Mouse (Mus musculus) CD4-positive, CD25-positive, alpha-beta regulatory T cell, adult 2 months (primary cell): Measurements from ENCODE around the gene Bbs9.

Experiments
- DNase-seq: peaks from one replicate; pipeline ENCODE4 v3.0.0-alpha.2; 2012; ENCODE audit warnings: low read depth, low spot score

The Bbs9 gene

DNA sequence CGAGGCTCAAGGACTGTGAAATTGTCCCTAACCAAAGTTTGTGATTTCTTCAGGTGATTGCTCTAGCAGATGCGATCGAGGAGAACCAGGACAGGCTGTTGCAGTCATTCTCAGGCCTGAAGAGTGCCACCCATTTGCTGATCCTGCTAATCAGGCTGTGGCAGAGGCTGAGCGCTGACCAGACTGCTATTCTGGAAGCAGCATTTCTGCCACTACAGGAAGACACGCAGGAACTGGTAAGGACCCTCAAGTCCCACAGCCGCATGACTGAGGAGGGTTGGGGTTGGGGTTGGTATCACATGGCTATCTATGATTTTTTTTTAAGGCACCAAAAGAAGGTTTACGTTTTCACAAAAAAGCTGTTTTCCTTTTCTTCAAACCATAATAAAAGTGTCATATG, 318.2 kb downstream of the Bbs9 start:
- no peak for DNase-seq

DNA sequence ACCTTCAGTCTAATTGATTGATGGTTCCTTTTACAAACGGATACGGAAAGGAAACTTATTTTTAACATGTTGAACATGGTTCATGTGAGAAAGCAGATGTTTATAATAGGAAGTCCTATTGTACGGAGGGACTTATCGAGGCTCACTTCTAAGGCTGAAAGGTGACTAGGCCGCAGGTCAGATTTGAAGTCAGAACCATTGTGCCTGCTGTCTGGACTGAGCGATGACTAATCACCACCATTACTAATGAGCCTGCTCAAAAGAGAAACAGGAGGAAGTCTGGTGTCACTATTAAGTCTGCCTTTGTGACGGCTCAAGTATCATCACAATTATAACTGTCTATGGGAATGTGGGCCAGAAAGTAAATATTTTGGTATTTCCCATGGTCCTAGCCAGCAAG, 325.2 kb downstream of the Bbs9 start:
- DNase-seq: no peak

DNA sequence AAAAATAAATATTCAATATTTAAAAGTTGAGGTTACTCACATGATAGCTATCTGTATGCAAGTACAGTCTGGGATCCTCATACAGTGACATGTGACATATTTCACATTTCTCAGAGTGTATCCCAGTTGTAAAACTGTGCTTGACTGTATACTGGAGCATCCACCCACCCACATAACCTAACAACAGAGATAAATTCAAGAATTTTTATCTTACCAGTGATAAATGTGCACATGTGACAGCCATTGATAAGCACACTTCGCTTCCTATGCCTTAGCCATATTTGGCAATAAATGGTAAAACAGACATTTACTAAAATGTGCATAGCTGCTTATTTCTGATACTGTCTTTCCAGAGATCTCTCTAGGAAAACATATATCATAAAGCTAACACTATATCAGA, 330.5 kb downstream of the Bbs9 start:
- DNase-seq: no peak

DNA sequence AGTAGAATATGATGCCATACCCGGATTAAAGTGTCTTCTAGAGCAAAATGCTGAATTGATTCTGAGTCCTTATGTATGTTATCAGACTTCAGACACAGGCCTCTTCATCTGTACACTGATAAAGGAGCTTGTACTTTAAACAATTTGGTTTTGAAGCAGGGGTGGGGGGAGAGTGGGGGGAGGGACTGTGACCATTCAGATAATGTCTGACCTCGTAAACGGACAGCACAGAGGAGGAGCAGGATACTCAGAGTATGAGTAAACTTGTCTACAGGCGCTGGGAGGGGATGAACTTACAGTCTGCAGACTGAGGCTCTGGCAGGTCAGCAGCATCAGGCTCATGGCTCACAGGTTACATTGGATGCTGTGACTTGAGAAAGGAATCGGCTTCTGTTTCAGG, 331.0 kb downstream of the Bbs9 start:
- no peak for DNase-seq

DNA sequence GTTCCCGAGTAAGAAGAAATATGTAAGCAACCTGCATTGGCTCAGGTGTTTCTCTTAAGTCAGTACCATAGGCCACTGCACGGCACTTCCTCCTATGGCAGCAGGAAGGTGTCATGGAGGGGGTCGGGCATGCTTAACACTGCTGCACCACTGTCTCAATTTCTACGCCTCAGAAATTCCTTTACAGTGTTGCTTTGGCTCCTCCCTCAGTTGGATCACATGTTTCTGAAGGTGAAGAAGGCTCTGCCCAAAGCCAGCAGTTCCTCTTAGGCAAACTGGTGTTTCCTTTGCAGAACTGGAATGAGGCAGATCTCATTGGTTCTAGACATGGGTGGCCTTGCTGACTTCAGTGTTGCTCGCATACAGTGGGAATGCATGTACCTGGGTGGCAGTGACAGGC, 332.2 kb downstream of the Bbs9 start:
- DNase-seq: no peak

DNA sequence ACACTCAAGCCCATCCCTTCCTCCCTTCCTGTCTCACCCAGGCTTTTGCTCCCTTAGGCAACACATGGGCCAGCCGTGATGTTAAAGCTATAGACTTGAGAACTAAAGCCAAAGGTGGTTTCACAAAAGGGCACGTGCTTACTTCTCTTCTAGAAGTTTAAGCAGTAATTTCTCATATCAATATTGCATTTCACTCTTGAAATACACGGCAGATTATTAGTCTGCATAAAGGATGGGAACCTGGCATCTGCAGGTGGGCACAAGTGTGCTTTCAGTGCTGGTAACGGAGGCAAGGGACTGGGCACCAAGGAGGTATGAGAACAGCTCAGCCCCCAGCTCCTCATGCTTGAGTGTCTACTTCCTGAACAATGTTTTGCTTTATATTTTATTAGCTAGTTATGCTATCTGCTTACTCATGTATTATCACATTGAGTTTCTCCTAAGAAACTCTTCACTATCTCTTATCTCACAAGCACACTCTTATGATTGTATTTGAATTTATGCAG, 334.2 kb downstream of the Bbs9 start:
- no peak for DNase-seq

DNA sequence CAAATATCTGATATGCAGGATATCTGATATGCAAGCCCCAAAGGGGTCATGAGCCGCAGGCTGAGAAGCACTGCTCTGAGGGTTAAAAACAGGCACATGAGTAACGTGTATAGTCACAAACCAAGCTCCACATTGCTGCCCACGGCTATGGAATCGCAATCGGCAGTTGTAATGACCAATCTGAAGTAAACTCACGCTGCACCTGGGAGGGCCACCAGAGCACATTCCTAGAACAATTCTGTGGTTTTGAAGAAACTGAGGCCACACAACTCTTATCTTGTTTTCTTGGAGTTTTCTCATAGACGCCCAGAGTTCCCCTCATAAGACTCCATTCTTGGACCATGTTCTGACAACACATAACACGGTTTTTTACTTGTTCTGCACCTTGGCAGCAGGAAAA, 334.9 kb downstream of the Bbs9 start:
- no peak for DNase-seq

DNA sequence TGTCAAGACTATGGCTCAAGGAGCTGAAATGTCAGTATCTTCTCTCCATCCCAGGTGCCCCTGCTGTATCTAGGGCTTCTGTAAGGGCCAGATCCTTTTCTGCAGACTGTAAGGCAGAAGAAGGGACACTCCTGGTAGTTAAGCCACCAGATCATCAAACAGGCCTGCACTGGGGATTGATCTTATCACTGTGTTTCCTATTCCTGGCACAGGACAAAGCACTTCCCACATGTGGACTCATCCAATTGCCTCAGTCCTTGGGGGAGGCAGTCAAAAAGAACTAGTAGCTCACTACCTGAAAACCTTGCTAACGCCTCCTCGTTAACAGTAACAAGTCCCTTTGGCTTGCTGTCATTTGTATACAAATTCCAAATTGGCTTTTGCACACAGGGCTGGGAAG, 336.4 kb downstream of the Bbs9 start:
- no peak for DNase-seq

DNA sequence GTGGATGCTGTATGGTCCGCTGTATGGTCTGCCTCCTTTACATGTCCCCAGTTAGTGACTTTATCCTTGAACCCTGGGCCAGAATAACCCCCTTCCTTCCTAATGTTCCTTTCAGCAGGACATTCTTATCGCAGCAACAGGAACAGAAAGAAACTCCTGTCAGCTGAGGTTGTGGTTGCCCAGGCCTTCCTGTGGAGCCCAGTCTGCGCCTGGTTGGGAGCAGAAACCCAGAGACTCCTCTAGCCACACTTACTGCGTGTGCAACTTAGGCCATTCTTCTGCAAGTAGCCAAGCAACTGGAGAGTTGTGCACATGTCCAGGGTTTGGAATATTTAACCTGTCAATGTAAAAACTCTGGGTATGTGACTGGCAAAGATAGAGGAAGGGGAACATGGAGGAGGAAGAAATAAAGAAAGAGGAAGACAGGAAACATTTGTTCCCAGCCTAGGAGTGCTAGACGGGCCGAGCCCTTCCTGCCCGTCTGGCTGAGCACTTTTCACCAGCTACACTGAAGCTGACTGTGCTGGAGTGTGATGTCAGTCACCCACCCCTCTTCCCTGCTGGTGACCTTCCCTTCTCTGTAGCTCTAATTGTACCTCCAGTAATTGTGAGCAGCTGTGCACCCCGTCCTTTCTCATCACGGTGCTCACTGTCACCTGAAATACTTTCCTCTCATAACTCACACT, 339.0 kb downstream of the Bbs9 start:
- no peak for DNase-seq

DNA sequence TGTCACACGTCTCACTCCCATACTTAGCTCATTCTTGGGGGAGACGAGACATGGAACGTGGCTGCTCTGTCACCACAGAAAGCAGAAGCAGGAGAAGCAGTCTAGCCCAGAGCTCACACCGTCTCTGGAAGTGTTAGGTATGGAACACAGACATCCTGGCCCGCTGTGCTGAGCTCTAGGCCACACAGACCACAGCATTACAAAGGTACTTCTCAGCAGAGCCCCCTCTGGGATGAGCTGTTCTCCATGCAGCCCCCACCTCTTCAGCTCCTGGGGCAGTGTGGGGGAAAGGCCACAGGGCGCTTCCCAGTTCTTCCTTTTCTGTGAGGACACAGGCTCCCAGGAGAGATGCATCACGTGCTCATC, 339.6 kb downstream of the Bbs9 start:
- DNase-seq: no peak

DNA sequence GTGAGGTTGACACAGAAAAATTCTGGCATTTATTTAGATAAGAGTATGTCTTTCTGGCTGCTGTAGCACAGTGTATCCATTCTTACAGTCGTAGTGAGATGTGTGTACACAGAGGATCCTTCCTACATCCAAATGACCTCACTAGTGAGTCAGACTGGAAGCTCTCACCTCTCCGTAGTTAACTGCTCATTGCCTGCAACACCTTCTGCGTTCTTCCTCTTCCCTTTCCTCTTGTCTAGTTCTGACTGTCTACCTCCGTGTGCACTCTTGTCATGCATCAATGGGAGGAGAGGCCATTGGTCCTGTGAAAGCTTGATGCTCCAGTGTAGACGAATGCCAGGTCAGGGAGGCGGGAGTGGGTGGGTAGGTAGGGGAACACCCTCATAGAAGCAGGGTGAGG, 344.0 kb downstream of the Bbs9 start:
- no peak for DNase-seq

DNA sequence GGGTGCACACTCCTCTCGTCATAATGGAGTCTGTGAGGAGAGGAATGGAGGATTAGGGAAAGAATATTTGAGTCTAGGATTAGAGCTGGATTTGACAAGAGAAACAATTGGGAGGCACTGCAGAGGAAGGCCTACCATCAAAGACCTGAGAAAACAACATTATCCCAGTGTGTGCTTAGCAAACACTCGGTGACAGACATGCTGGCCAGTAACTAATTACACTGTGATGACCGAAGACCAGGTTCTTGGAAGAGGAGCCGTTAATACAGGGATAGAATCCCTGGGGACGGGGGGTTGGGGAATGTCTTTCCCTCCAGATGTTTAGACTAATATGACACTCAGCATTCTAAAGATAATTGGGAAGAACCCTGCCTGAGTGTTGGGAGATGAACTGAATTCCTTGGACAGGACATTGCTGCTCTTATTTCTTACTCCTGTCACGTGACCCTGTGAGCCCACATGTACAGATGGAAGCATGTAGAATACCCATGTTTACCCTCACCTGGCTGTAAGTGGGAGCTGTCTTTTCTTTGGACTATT, 345.2 kb downstream of the Bbs9 start:
- DNase-seq: no peak

DNA sequence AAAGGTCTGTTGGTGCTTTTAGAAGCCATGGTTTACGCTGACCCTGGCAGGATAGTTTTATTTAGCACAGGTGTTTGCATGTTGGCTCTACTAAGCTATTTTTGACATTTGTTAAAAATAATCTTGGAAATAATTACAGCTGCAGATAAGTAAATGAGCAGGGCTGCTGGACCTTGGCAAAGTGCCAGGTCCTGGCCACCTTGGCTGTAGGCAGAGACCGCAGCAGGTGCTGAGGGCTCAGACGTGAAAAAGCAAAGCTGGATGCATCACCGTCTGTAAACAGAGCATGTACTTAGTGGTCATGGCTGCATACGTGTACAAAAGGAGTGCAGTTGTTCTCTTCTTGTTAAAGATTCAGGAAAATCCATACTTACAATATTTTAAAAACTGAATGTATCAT, 347.3 kb downstream of the Bbs9 start:
- no peak for DNase-seq

DNA sequence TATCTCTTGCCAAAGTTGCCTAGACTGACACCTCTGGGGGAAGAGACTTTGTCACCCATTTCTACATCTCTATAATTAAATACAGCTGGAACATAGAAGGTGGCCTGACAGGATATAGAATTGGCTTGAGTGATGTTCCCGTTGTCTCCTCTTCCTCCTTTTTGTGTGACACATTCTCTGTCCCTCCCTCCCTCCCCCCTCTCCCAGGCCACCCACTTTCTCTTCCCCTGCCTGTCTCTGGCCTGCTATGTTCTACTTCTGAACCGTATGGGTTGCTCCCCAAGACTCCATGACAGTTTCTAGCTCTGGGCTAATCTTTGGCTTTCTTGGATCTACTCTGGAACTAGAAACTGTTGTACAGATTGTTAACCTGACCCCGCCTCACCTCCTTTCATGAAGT, 348.3 kb downstream of the Bbs9 start:
- DNase-seq: no peak

DNA sequence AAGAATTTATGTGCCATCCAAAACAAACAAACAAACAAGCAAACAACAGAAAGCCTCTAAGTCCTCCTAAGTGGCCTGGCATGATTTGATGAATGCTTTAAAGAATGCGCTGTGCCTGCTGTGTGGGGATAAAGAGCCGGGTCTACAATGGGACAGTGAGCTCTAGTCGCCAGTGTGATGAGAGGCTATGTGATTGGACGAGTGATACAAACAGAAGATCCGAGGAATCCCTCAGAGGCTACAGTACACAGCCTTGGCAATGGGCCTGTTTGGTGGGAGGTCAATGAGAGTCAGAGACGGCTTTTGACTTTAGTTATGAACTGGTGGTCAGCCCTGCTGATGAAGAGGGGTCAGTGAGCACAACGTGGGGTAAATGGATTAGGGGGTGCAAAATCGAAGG, 349.4 kb downstream of the Bbs9 start:
- no peak for DNase-seq

DNA sequence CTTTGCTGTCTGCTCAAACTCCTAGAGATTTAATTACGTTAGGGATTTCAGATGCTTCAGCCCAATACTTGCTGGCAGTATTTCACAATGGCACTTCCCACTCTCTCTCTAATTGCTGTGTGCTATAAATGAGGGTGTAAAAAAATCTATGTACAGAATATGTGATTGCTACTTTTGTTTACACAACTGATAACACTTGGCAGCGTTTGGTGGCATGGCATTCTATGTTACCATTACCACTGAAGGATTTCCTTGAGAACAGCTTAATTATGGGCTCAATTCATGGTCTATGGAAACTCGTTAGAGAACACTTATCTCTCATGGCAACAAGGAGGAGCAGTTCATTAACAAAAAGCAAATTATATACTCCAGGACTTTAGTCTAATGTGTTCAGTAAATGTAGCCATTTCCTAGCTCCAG, 351.1 kb downstream of the Bbs9 start:
- no peak for DNase-seq

DNA sequence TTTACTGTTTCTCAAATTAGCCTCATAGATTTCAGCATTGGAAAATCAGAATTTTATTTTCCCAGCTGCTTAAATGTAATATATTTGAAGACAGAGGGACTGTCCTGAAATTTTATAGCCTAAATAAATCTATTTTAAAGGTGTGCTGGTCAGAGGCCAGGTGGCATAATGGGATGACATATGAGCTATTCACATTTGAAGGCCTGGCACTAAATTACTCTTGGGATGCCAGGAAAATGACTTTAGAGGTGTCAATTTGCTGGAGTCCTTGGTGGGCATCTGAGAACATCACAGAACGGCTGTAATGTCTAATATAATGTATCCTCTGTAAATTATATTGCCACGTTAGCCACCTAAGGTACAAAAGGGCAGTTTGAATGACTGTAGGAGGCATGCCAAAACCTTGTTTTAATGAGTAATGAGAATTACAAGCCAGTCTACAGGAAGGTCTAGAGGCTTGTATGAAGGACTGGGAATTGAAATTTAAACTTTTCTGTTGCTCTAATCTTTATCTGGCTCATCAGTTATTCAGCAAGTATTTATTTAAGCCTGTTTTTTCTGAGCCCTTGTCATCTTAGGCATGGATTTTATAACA, 351.8 kb downstream of the Bbs9 start:
- DNase-seq: no peak

DNA sequence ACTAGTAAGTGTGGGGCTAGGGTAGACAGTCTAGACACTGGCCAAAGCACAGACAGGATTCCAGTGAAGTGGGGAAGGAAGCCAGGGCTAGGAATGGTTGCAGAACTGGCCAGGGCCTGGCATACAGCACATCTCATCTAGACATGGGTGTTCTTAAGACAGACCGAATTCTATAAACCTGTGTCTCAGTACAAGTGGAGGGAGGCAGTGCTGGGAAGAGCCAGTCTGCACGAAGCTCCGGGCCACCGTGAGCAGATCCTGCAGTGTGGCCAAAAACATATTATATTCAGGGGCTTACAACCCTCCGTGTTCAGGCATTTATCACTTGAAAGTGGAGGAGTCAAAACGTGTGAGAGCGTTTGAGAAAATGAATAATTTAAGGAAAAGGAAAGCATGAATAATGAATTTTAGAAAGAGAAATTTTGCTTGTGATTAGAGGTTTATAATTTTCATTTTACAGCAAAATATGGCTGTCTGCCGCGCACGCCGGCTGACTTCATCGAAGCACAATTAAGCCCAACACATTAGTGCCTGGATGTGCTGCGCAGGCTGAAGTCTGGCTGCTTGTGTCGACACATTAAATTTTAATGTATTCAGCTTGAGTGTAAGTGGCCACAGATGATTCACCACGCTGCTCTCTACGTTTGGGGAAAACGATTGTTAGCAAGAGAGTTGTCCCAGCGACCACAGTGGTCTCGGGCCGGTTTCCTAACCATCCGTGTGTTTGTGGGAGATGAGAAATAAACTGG, 353.9 kb downstream of the Bbs9 start:
- no peak for DNase-seq

DNA sequence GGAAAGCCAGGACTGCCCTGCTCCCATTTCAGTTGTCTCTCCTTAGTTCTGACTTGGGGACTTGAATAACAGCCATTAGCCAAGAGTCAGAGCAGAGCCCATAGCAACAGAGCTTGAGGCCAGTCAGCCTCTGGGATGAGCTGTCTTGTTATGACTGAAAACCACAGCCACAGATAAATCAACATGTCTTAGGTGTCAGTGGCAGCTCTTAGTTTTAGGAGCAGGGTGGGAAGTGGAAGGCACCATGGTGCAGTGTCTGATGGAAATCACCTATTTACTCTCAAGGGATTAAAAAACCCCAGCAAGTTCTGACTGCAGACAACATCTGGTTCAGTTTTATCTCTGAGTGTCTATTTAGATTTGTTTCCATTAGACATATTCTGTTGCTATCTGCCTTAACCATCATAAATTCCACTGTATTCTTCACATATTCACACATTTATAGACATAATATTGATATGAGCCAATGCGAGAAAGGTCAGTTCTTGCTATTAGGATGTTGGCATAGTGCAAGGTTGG, 359.5 kb downstream of the Bbs9 start:
- DNase-seq: no peak

DNA sequence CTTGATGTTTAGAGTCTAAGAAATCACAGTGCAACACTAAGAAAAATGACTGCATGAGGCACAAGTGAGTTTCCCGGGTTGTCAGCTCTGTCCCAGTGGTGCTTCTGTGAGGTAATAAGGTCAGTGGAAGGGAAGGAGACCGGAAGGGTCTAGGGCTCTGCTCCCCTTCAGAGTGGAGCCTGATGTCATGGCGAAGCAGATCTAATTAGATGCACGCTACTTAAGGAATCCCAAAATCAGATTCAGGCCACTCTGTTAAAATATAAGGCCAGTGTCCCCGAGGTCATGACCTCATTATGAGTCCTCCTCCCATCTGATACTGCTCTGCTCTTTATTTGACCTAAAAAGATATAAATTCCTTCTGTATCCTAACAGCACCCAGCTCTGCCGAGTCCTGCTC, 361.5 kb downstream of the Bbs9 start:
- no peak for DNase-seq

DNA sequence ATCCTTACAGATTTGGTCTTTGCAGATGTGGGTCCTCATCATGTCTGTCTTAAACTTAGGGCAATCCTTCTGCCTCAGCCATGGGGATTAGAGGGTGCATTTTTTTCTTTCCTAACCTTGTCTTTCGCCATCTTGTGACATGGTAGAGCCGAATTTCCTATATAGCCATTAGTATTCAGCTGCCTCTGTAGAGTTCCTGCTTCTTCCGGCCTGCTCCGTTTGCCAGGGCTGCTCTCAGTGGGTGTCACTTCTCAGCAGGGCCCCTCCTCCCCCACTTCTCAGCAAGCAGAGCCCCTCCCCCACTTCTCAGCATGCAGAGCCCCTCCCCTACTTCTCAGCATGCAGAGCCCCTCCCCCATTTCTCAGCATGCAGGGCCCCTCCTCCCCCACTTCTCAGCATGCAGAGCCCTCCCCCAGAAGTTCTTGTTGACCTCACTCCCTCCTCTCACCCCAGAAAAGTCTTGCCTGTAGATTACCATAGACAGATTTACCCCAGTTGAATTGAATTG, 362.2 kb downstream of the Bbs9 start:
- DNase-seq: peak; percentile 37

DNA sequence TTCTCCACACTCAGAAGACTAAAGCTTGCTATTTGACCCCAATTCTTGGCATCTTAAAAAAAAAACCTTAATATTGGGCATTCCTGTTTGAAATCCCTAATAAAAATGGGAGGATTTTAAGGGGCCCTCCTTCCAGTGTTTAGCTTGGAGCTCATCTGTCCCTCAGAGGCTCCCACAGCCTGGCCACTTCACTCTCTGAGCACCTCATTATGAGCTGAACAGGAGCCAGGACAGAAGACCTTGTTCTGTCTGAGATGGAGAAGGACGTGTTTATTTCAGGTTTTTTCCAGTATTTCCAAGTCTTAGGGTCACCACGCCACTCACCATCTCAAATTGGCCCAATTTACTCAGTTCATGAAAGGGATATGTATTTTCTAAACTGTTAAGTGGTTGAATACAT, 370.5 kb downstream of the Bbs9 start:
- no peak for DNase-seq
